Mouse (Mus musculus) frontal cortex, adult 2 months (tissue): ENCODE measurements at regions not wholly inside any gene's neighbourhood (a gene's known extent, or its start where the extent isn't known, plus 50 kb on each side); places are given as distances from the start of the nearest gene placed in this dataset.

Source experiments
- DNase-seq, 2 experiments: peaks; one replicate each; pipeline ENCODE4 v3.0.0; 2022; ENCODE audit warnings: low spot score in 1 of 2; ENCODE audit errors: extremely low spot score in 1 of 2

DNA sequence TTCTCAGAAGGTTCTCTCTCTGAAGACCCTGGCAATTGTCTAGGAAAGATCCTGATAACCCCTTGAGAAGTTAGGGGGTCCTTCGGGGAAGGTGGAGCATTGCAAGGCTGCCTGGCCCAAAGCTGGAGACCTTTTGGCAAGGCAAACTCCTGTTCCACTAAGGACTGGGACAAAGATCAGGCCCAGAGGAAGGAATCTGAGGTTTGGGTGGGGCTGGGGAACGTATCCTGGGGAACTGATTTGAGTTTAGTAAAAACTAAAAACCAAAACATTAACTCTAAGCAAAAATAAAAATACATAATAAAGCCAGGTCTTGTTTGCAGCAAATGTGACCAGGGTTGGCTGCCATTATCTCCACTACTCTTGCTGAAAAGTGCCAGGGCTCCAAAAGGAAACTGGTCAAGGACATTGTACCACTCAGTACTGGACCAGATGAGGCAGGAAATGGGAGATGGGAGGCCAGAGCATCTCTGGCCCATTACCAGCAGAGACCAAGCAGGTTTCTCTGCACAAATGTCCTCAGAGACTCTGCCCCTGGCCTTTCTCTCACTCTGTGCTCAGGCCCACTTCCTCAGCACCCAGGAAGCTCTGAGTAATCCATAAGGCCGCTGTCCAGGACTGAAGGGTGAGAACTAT, 321.5 kb downstream of the Cxcl12 start:
- DNase-seq = no peak

DNA sequence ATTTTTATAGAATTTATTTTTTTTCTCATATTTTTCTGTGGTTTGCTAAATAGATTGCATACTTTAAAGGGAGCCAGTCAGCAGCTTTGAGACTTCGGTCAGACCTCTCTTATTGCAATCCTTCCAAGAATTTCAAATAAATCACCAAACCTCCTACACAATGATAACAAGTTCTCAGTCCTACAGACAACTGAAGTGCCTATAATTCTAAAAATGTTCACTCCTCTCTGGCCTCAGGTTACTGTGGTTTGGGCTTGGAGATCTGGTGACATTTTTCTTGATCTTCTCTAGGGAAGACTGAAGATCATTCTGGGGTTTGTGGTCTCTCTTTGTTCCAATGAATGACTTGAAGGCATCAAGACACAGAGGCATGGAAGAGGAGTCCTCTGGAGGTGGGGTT, 326.6 kb downstream of the Cxcl12 start:
- no peak for DNase-seq

DNA sequence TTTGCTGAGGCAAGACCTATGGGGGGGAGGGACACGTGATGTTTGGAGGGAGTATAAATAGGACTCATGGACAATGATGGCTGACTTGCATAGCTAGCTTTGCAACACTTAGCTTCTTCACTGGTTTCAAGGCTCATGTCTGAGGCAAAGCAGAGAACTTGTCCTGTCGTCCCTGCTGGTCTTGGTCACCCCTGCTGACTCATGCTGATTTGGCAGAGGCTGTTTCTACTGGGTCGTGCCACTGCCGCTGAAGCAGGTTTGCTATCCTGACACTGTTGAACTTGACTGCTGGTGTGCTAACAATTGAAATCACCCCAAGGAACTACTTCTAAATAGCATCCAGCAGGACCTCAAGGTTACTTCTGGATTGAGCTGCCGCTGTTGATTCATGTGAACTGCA, 329.0 kb downstream of the Cxcl12 start:
- DNase-seq = no peak

DNA sequence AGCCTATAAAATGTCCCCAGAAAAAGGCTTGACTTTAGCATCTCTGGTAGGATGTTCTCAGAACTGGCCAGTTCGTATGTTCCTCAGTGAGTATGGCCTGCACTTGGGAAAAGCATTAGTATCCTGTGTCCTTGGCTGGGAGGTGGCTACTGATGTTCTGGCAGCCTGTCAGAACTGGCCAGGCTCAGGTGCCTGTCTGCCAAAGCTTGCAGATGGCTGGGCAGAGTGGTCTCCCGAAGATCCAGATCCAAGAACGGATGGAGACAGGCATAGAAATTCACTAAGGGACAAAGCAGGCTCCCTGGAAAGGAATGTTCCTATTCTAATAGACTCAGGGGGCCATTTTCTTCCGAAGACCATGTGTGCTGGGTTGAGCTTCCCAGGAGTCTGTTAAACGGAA, 329.6 kb downstream of the Cxcl12 start:
- no peak for DNase-seq

DNA sequence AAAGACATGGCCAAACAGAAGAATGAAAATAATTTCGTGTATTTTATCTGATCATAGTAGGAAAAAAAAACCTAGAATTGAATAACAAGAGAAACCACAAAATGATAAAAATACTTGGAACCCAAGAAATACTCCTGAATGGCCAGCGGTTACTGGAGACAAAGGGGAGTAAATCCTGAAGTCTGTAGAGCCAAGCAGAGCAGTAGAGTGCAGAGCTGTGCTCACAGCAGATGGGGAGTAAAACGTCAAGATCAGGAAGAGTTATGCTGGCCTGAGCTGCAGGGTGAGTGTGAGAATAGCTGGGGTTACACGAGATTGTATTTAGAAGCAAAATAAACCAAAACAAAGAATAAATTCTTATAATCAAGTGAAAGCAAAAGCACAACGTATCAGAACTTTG, 334.0 kb downstream of the Cxcl12 start:
- no peak for DNase-seq

DNA sequence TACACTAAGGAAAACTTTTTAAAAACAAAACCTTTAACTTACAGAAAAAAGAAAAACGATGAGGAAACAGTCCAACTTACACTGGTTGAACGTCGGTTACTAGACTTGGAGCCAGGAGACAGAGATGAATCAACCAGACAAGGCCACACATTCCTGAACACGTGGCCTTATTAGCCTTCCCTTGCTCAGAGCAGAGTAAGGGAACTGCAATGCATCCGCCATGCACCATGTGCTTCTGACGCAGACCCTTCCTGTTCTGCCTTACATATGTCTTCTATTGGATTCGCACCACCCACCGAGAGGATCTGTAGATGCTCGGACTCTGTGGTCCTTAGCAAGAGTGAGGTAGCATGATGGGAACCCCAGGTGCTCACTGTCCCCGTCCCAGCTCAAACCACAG, 336.2 kb upstream of the Zfp637 start:
- no peak for DNase-seq

DNA sequence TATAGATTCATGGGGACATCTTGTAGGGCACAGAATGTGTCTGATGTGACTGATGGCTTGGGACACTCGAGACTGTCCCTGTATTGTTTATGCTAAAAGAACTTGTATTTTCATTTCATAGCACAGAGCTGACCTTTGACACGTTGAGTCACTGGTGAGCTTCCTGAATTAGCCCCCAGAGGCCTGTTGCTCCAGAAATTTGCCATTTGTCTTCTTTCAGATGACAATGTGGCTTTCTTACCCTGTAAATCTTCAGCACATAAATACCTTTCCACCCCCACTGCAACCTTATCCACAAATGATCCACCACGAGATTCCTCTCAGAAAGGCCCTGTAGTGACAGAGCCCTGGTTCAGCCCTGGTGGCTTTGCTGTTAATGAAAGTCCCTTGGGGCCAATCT, 335.5 kb upstream of the Zfp637 start:
- no peak for DNase-seq

DNA sequence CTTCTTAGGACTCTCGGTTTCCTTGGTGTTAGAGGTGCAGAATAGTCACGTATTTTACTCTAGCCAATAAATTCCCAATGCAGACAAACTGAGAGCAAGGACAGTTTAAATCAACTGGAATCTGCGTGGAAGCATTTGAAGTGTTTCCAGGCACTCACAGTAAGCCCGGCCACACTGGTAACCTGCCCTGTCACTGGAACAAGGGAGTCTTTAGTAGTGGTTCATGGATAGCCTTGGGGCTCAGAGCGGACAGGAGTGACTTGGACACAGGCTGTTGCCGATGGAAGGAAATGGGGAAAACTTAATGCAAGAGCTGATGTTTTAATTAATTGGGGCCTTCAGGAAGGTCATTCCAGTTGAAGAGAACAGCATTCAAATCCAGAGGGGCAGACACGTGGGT, 334.4 kb upstream of the Zfp637 start:
- no peak for DNase-seq

DNA sequence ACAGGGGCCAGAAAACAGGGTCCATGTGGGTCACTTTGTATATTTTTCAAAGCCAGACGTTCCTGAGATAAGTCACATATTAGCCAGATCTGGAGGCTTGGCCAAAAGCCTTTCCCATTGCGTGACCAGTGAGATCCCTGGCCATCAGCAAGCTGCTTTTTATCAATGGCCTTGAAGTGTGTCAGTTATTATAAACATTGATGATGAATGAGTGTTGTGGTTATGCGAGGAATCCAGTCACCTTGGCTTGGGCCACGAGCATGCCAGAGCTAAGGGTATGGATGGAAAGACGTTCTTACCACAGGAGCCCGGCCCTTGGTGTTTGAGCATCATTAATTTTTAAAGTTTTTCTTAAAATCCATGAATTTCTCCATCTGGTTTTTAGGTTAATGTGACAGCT, 332.1 kb upstream of the Zfp637 start:
- no peak for DNase-seq

DNA sequence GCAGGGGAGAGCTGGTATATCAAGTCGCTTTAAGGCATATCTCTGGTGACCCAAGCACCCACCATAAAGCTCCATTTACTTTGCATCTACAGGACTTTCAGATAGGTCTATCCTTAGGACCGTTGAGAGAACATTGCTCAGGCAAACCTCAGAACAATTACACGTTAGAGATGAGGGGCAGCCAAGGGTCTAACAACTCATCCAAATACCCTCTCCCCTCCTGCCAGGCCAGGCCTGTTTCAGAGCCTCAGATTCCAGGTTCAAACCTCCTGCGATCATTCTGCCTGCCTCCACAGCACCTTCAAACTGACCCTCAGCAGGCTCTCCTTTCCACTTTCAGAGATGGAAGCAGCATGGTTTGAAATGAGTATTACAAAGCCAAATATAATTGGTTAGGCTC, 331.0 kb upstream of the Zfp637 start:
- DNase-seq = no peak

DNA sequence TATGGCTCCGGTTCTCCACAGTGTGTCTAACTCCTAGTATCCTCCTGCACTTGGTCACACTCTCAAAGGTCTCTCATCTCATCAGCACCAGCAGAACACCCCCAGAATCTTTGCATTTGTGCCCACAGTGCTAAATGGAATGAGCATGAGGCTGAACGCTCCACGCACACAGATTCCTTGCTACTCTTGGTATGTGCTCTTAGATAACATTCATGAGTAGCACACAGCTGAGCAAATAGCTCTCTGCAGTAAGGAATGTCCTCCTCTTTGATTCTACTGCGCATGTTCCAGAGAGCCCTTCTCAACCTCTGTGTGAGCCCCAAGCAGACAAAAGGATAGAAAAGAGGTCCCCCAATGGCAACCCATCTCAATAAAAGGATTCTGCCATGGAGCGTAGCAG, 326.1 kb upstream of the Zfp637 start:
- no peak for DNase-seq

DNA sequence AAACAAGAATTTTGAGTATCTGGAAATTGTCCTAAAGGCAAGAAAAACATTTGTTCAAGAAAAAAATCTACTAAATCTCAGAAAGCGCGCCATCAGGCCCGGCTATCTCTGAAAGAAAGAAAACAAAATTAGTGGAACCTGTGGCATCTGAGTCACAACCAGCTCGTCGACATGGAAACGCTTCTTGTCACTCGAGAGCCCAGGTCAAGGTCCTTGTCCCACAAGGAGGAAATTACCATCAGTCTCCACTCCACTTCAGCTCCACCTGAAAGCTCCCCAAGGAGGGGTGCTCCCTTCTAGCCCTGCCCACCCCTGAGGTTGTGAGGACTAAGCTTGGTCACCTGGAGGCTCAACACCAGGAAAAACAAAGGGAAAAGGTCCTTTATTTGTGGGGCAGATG, 324.1 kb upstream of the Zfp637 start:
- DNase-seq = no peak

DNA sequence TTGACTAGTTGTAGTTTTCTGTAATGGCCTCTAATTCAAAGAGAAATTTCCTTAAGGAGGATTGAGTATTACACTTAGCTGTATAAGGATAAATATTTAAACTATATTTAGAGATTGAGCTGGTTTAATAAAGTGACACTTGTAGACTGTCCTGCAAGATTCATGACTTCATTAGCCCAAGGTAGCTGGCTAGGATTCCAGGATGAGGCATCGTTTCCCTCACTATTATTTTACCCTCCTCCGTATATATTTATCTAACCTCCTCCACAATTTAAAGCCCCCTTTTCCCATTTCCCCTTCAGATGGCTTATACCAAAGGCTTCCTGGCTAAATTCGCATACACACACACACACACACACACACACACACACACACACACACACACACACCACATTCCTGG, 322.0 kb upstream of the Zfp637 start:
- DNase-seq = no peak

DNA sequence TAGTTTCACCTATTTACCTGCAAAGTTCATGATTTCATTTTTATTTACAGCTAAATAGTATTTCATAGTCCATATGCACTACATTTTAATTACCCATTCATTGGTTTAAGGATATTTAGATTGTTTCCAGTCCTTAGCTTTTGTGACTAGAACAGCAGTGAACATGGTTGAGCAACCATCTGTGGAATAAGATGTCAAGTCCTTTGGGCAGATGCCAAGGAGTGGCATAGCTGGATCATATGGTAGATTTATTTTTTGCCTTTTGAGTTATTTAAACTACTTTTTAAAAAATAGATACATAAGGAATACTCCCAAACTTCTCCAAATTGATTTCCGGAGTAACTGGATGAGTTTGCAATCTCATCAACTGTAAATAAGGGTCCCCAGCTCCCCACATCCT, 321.5 kb upstream of the Zfp637 start:
- no peak for DNase-seq

DNA sequence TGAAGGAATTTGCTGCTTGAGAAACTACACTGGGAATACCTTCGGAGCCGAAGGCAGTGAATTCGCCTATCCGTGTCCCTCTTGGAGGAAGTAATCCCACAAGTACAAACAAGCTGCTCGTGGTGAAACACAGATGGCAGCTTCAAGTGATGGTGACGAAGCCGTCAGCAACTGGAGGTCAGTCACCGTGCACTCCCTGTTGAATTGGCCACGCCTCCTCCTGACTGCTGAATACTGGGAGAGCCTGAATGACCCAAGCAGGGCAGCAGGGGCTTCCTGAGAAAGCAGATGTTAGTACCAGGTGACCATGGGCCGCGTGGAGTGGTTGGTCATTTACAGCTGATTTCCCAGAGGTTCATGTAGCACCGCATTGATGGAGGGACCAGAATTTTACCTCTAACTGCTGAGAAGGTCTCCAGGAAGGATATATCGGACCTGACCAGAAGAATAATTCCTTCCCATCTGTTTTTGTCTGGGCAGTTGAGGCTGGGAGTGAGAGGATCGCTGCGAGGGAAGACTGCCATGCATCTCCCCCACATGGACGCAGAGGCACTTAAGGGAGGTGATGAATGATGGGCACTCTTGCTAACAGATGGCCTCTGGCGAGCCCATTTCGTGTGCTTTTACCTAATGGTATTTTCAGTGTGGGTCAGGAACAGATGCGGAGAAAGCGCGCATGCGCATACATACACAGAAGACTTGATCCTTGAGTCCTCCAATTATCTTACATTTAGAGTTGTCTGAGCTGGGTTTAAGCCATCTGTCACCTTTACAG, 314.6 kb upstream of the Zfp637 start:
- DNase-seq = no peak

DNA sequence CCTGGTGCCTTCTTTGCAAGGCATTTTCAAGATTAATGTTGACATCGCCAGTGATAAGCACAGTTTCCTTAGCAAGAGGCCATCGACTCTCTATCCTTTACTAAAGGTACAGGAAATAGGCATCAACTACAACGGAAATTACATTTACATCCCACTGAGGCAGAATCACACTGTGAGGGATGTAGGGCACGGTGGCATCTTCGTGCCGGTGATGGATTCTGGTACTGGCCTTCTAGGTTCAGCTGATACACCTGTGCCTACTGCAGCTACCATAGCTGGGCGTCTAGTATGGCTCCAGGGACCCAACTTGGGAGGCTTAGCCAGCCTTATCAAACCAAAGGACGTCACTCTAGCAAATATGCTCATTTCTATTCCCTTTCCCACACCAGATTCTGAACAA, 313.5 kb upstream of the Zfp637 start:
- no peak for DNase-seq

DNA sequence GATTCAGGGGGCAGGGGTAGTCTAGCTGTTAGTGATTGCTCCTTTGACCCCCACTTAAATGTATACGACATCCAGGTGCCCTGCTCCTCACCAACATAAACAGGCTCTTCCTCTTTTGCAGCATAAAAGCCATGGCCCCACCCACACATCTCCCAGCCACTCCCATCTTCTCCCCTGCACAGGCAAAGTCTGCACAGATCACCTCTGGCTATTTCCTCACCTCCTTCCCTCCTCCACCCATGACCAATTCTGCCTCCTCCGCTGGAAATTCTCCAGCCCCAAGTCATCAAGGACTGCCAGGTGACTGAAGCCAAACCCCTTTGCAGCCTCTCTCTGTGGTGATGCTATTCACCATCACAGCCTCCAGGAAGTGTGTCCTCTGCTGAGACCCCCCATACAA, 306.8 kb upstream of the Zfp637 start:
- DNase-seq = no peak

DNA sequence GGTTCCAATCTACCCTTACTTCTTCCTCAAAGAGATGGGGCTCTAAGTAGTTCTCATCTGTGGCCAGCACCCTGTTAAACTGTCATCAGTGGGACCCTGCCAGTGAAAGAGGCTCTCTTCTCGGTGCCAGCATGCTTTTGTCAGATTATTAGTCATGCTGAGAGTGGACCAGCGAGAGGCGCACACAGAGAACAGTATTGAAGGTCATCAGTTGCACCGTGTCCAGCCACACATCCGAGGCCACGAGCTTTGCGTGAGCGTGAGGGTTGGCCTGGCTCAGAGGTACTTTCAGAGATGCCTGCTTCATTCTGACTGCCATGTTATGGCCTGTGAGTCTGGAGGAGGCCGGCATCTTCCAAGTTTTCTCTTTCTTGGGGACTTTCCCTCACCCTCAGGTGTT, 306.0 kb upstream of the Zfp637 start:
- DNase-seq = no peak

DNA sequence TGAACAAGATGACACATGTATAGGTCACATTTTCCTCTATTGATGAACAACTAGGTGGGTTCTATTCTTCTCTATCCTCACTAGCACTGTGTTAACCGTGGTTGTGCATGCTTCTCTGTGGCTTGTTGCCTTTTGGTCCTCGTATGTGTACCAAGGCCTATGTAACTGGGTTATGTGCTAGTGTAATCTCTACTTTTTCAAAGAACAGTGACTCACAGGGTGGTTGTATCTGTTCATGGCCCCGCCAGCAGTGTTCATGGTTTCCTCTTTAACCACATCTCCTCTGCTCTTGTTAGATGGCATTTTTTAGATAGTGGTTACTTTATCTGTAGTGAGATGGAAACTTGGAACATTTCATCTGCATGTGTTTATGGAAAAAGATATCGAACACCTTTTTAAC, 304.9 kb upstream of the Zfp637 start:
- no peak for DNase-seq

DNA sequence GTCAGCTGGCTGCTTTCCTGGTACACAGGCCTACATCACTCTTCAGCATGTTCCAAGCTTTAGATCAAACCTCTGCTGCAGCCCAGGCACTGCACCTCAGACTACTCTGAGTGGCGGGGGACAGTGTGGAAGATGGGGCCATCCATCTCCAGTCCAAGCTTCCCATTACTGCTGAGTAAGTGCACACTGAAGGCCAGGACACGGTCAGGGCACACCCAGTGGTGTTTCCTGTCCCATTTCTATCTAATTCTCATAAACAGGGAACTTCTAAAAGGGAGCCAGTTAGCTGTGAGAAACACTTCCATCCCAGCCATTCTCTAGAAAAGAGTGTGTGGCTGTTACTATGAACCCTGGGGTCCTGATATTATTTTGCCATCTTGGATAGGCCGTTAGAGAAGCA, 298.5 kb upstream of the Zfp637 start:
- no peak for DNase-seq

DNA sequence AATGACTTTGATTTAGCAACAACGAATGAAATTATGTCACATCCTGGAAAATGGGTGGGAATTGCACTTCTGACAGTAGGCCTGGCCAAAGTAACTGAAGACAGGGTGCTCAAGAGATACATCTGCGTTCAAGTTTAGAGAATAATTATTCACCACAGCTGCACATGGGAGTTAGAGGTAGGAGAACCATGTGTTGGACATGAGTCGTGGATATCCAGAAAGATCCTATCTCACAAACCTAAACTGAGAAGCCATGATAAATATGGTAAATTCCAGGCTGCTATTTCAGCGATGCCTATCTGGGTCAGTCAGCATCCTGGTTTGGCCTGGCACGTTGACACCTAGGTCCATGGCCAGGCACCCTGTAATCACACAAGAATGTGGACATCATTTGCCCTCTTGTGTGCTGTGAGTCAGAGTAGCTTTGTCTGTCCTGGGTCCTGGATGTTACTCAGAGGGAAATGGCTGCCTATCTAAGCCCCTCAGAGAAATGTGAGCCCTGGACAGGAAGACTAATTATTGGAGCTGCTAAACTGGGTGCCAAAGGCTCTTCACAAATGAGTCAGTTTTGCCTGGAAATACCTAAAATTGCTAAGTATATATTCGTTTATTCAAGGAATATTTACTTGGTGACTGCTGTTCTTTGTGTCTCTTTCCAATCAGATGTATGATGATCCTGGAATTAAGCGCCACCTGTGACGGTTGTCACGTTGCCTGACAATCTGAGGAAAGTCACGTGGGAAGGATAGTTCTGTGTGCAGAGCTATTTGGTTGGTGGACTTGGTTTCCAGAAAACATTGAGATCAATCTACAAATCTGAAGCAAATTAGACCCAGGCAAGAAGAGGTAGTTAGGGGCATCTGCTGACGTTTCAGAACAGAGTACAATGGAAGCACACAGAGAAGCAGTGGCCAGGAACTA, 296.4 kb upstream of the Zfp637 start:
- DNase-seq = no peak

DNA sequence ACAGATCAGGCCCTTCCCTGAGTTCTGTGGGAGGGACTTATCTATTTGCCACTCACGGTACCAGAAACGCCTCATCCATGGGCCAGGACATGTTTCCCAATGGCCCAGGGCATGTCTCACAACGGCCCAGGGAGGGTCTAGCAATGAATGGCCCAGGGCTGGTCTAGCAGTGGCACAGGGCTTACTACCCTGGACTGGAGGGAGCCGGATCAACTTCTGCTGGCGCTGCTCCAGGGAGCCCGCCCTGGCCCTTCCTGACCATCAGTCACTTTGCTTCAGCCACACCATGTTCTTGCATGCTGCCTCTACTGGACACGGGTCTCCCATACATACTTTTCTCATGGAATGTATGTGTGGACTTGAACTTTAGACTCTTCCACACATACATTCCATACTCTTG, 290.1 kb upstream of the Zfp637 start:
- no peak for DNase-seq
